Mouse (Mus musculus) liver, adult 2 months (tissue): ENCODE data around the gene Wdr24.

Source experiments
- CTCF ChIP-seq: fragments of 200-500 bp; IDR thresholded peaks from 2 replicates; pipeline ENCODE4 v1.5.1; 2011; ENCODE audit warnings: low read depth, low read length, control low read depth
- POLR2A ChIP-seq: fragments of 200-500 bp; IDR thresholded peaks from 2 replicates; pipeline ENCODE4 v1.6.1; 2011; ENCODE audit warnings: low read length, control low read depth; ENCODE audit not compliant: insufficient read depth; ENCODE audit errors: extremely low read depth

GRCm38 (mm10) chr17:25806507-25806906 is 16.9 kb upstream of the Wdr24 start:
- TF ChIP-seq POLR2A (no peak), CTCF (no peak)
